Mouse (Mus musculus) T-helper 17 cell (primary cell): ENCODE measurements at regions not wholly inside any gene's neighbourhood (a gene's known extent, or its start where the extent isn't known, plus 50 kb on each side); places are given as distances from the start of the nearest gene placed in this dataset.

ENCODE experiments used
- in situ Hi-C, 2 experiments: fragments of 300-600 bp; cut with MboI, MseI; formaldehyde crosslinking; loops; 1 replicate in 1 of 2; 2 replicates in 1 of 2; pipeline ENCODE4 v1.15.1; 2025; ENCODE audit warnings: high pct_unique_total_duplicates in 2 of 2

DNA sequence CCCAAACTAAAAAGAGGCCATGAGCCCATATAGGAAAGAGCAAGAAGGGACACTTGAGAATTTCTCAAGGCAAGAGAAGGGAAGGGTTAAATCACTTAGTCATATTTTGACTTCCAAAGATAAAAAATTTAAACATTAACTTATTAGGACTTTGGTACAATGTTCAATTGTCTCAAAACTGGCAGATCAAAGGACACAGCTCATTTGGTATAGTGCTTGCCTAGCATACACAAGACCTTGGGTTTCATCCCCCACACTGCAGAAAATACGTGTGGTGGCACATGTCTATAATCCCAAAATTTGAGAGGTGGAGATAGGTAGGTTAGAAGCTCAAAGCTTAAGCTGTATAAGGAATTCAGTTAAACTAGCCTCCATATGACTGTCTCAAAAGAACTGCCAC, 658.4 kb upstream of the Pfkp start:
- in situ Hi-C loops: no loop called here

DNA sequence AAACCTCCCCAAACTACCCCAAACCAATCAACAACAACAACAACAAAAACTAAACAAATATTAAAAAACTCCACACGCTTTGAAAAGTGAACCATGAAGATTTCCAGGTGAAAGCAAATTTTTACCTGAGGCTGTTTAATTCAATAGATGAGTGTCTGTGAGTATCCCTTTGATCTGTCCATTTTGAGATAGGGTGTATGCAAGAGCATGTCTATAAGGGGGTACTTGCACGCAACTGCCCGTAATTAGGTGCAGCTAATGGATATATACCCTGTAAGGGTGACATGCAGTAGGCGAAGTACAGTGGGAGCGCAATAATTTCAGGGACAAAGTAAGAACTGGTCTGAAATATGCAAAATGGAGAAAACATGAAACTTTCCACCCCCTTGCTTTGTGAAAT, 658.8 kb upstream of the Pfkp start:
- in situ Hi-C loops: no loop called here

DNA sequence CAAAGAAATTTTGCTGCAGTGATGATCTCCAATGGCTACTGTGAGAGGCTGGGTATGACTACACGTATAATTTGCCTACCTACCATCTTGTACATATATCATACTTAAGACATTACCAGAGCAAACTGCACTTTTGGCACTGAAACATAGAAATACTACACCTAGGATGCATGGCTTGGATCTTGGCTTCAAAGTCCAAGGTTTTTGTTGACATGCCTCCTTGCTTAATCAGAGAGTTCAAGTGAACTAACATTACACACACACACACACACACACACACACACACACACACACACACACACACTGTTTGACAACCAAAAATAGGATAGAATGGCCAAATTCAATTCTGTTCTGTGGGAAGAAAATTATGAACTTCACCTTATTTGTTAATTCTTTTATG, 664.9 kb upstream of the Pfkp start:
- in situ Hi-C loops: no loop called here

DNA sequence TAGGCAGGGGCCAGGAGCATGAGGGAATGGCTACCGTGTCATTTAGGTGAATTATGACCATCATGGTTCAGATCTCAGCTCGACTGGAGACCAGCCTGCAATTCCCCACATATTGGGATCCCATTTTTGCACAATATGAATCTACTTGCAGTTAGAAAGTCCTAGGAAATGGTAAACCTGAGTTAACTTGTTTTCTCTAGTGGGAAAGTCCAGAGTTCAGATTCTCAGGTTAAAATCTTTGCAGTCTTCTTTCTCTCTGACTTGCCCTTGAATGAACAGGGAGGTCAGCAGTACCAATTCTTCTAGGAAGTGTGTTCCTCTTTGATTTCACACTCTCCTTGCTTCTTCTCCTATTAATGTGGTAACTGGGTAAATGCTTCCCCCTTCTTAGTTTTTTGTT, 681.6 kb upstream of the Pfkp start:
- in situ Hi-C loops: no loop called here

DNA sequence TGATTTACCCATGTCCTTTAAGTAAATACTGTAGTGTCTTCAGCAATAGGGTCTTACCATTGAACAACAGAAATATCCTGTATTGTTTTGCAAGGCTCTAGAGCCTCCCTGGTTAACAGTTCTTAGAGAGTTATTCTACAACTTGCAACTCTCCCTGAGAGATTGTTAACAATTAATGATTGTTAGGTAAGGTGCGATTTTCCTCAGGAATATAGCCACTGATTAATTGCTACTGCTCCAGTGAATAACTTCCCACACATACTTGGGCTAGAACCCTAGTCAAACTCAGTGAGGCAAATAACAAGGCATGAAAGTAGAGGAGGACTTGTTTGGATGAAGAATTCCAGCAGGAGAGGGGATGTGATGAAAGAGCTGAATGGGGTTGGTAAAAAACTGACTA, 697.2 kb upstream of the Pfkp start:
- in situ Hi-C loops: no loop called here

DNA sequence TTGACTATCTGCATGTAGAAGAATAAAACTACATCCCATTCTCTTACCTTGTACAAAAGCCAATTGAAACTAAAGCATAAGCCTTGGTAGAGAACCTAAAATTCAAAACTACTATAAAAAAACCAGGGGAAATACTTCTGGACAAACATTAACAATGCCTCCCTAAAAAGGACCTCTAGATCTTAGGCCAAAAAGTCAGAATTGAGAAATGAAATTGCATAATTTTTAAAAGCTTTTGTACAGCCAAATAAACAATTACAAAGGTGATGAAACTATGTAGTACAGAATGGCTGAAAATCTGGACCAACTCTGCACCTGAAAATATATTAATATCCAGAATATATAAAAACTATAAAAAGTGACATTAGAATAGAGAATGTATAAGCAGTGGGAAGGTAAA, 699.9 kb upstream of the Pfkp start:
- in situ Hi-C loops: no loop called here

DNA sequence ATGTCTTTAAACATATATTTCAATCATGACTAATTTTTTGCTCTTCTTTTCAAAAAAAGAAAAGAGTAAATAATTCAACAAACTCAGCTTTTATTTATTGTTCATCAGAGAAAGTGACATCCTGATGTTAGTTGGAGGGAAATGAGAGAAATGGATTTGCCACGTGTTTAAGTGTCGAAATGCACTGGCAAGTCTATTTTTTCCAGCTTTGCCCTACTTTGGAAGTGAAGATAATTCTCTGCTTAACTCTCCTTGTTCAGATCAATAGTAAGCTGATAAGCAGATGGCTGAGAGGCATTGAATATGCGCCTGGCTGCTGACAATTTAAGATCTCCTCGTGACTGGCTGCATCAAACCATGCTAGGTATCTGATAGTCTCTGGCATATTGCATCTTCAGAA, 704.4 kb upstream of the Pfkp start:
- in situ Hi-C loops: loop anchor here in 1 of 2 experiments (25.0 kb wide), 1 partner anchor 1134 kb away; no protein-coding TSS in a partner anchor

DNA sequence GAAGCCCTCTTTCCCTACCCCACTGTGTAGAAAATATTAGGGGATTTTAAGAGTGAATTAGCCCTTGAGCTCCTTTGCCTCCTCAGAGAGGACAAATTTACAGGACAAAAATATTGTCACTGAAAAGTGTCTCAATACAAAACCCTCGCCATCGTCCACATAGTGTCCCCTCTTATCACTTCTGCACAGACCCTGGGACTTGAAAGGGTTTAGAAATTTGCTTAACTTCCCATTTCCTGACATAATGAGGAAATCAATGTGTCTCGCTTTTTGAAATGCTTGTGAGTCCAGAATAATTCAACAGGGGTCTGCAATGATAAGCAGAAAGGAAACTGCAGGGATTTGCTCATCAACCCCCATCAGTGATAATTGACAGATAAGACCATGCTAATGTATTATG, 708.5 kb upstream of the Pfkp start:
- in situ Hi-C loops: loop anchor here in 1 of 2 experiments (25.0 kb wide), 1 partner anchor 1130 kb away; no protein-coding TSS in a partner anchor

DNA sequence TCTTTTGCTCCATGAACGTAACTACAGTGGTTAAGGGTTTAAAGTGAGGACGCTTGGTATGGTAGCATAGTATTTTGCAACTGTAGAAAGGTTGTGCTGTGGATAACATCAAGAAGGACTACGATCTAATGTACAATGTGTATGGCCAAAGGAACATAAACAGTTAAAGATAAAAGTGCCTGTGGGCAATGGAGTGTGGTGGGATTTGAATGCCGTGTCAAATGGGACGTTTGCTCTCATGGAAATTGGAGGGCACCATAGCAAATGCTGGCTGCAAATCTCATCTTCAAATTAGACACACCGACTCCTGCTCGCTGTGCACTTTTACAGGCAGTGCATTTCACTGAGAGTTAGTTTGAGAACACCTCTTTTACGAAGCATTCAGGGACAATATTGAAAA, 725.0 kb upstream of the Pfkp start:
- in situ Hi-C loops: loop anchor here in 1 of 2 experiments (25.0 kb wide), 1 partner anchor 1114 kb away; no protein-coding TSS in a partner anchor

DNA sequence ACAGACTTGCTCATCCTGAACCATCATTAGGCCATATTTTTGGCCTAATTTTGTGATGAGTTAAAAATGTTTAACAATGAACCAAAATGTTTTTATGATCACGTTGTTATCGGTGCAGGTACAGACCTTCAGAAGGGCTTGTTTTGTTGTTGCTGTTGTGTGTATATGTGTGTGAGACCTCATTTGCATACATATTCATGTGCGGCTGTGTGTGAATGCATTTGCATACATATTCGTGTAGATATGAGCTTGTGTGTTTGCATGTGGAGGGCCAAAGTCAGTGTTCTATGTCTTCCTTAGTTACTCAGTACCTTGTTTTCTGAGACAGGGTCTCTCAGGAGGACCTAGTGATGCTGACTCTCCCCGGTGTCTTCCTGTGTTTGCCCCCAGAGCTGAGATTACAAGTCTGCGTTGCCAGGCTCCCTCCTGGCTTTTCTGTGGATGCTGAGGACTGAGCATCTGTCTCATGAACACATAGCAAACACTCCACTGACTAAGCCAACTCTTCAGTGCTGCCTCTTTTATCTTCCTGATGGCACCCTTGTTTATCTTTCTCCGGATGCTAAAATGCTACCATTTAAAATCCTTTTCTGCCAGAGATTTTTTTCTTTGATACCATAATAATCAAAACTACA, 726.5 kb upstream of the Pfkp start:
- in situ Hi-C loops: loop anchor here in 1 of 2 experiments (25.0 kb wide), 1 partner anchor 1112 kb away; no protein-coding TSS in a partner anchor

DNA sequence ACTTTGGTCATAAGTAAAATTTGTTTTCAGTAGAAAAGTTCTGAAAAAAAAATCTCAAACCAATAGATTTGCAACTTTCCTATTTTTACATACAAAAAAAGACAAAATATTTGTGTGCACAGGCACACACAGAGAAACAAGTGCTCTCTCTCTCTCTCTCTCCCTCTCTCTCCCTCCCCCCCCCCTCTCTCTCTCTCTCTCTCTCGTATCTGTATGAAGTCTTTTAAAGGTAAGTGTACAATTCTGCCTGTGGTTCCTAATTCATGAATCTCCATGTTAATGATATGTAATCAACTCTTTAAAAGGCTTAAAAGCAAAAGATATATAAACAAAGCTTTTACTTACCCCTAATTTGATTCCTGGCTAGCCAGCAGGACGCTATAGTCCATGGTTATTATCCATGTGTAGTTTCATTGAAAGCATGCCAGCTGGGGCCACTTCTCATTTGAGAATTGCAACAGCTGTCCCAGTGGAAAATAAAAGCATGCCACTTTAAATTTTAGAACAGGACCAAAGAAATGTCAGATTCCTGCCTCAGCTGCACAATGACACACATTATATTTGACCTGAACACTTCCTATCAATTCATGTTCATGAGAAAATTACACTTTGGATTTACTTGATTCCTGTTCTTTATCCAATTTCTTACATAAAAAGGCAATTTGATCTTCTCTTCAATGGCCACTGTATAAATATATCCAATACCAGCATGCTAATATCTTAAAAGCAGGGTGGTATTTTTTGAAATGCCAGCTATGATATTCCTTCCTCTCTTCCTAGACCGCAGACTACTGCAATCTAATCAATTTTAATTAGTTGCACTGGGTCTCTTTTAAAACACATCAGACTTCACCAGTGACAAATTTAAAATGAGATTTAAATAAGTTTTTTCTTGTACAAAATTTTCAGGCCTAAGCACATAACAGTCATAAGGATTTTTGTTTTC, 766.0 kb upstream of the Pfkp start:
- in situ Hi-C loops: no loop called here

DNA sequence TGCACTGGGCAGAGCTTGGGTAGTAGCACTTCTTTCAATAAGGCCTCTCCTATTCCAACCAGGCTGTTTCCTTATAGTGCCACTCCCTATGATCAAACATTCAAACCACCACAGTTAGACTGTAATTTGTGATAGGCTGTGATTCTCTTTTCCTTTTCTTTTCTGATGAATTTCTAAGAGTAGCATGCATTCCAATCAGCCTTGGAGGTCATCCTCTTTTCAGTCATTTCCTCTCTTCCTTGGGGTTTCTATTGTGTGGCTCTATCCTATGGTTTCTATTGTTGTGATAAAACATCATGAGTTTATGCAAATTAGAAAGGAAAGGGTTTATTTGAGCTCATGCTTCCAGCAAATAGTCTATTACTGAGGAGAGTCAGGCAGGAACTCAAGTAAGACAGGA, 774.9 kb upstream of the Adarb2 start:
- in situ Hi-C loops: no loop called here

DNA sequence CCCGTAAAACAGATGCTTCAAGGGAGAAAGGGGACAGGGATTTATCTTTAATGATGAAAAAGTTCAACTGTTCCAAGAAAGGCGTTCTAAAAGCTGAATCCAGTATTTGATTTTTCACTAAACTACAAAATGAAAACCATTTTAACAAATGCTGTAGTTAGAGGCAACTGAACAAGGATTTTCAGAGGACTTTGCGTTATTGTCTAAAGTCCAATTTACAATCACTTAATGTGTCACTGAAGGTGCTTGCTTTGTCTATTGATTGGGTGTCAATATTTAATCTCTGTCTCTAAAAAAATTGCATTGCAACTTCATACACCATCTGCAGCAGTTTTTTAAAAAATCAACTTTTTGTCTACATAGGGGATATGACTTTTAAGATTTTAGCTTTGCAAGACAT, 773.4 kb upstream of the Adarb2 start:
- in situ Hi-C loops: no loop called here

DNA sequence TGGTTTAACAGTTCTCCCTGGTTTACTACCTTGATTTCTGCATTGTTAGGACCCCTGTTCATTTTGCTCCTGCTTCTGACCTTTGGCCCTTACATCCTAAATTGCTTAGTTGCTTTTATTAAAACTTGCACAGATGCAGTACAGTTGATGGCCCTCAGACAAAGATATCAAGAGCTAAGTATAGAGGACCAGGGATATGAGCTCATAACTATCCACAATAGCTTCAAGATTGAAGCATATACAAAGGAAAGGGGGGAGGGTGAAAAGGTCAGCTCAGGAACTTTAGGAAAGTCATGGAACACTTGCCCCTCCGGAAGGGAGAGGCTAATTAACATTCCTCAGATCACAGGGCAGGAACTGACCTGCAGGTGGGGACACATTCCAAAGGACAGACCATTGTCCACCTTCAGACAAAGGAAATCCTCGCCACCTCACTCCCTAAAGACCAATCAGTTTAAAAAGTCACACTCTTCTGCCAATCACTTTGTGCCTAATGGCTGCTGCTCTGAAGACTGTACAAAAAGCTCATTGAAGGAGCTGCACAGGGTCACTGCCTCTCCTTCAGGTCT, 751.1 kb upstream of the Adarb2 start:
- in situ Hi-C loops: no loop called here

DNA sequence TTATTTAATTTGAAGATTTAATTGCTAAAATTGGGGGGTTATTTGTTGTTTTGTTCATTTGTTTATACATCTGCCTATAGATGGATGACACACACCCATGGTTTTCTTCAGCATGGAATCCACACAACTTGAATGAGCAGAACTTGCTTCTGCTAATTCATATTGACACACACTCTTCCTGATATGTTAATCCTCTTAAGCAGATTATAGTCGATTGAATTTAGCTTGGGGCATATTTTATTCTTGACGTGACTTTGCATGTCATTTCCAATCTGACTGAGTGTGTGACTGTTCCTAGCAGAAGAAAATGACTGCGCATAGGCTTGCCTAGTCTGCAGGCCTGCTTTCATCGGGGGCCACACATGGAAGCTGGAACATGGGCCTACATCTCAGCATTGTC, 727.0 kb upstream of the Adarb2 start:
- in situ Hi-C loops: no loop called here

DNA sequence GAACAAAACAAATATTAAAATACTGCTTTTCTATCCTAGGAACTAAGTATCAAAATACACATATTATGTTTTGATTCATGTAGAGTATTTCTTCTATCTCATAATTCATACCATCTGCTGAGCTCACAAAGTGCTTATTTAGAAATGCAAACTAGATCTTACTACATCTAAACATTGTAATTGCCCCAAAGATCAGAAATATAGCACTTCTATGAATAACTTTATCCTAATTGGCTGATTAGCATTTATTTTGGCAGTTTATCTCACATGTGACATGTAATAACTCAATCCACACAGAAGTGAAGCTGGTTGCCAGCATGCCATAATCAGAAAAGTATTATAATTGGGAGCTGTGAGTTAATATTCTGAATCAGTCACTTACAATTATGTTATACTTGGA, 684.6 kb upstream of the Adarb2 start:
- in situ Hi-C loops: no loop called here

DNA sequence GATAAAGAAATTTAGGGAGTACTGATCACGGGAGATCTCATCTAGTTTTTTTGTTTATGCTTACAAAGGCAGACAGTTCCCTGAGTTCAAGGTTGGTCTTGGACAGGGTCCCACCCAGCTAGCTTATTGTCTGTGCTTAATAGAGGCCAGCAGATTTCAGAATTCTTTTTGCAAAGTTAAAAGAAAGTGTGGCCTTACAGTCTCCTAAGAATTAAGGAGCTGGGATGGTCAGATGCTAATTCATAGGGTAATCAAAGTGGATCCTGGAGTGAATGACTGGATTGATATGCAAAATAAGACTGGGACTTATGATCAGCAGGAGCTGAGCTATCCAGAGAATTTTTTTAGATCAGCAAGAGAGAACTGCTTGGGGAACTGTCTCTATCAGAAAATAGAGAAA, 678.2 kb upstream of the Adarb2 start:
- in situ Hi-C loops: no loop called here

DNA sequence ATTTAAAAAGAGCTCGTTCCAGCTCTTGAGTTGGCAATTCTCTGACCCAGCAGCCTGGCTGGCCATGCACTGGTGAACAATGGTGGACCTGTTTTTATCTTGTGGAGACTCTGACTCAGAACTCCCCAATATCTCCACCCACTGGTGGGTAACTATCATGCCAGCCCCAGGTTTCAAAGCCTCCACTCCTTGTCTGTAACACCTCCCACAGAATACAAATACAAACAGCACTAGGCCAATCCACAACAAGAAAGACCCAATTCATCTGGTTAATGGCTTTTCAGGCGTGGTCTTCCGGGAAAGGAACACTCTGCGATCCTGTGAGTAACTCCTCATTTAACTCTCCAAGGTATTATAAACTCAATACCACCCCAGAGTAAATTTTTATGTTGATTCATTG, 663.8 kb upstream of the Adarb2 start:
- in situ Hi-C loops: no loop called here

DNA sequence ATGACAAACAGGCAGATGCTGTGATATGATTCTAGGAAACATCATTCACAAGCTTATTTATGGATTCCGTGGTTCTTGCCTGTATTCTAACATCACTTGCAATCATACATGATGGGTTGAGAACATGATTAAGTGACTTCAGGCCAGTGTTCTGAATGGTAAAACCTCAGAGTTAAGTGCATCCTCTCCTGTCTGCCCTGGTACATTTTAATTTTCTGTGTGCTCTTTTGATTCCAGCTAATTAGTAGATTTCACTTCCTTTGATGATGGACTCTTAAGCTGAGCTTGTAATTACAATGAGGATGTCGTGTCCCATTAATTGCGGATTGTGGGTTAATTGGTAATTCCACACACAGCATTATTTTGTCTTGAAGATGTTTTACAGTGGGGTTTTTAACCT, 618.6 kb upstream of the Adarb2 start:
- in situ Hi-C loops: no loop called here
